Mouse (Mus musculus) stomach, postnatal 0 days (tissue): ENCODE results near the gene Myh2.

ENCODE experiments used
- CTCF ChIP-seq: IDR thresholded peaks from 2 replicates; pipeline ENCODE4 v1.5.1; 2016; ENCODE audit warnings: antibody characterized with exemption, low read depth, mild to moderate bottlenecking, moderate library complexity
- EP300 ChIP-seq: optimal IDR thresholded peaks from 2 replicates; pipeline ENCODE3; 2016; ENCODE audit warnings: antibody characterized with exemption

DNA sequence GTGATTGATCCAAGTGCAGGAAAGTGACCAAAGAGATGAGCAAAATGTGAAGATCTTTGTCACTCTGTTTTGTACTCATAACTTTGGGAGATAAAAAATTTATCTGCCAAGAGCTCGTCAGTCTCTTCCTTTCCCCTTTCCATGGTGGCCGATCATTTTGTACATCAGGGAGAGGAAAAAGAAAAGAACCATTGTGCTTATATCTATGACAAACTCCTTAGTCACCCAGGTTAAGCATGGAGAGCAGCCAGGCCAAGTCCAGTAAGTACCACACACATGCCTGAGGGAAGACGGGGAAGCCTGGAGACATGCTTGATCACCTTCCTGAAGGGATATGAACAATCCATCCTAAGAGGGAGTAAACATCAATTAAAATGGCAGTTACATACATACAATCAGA is 53.6 kb downstream of the Myh2 start:
- no peak for TF ChIP-seq CTCF
- TF ChIP-seq EP300, result no peak
